Mouse (Mus musculus): ENCODE results near the gene Gm6685. TPM values are rescaled to one million over a fixed set of nuclear protein-coding genes. Genes with fewer than 3 reads are reported as not detected.
"Not testable (repeated sequence)": the region's sequence is repeated elsewhere in the genome, so short reads cannot be mapped to it uniquely, and the experiment has no call there.

The Gm6685 gene
- polyA plus RNA-seq (2012; ENCODE audit: insufficient read depth, insufficient read length, missing spikeins) = not detected in 2 replicates

DNA sequence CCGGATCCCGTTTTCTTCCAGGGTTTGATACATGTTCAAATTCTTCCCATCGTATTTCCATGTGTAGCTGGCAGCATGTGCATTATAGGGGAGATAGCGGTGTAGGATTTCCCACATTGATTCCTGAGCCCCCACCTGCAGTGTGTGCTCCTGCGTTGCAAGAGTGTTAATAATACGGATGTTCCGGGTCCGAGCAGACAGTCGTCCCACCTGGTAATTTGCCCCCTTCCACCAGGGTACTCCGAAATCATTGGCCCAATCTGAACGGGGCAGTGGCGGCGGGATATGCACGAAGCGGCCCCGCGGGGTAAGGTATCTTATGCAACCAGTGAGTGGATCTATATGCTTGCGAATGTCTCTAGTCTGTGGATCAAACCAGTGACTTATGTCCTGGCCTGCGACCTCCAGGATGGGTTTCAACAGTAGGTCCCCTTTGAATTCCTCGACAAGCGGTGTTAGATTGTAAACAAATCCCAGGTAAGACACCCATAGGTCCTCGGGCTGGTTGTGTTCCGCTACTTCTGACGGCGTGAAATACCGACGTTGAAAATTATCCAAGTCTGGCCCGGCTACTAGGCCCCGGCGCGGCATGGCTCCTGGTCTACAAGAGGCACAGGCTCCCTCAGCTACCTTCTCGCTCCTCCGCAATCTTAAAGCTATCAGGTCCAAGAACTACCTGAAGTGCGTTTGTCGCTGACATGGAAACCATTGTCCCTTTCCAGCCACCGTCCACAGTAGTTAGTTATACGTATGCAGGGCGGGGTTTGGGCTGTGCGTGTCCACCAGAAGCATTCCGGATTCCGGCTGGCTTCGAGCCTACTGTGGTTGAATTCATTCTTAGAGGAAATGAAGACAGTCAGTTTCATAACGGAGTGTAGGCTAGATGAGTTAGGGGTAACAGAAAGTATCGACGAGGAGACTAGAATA, at the start of gene Gm6685:
TSS of gene Gm6685 (minus strand) at position 644 of the 927 bp plus-strand sequence.
- not testable (repeated sequence) for H3K4me1 ChIP-seq (ENCODE audit: control insufficient read depth, insufficient read depth, low read length); H3K4me3 ChIP-seq (ENCODE audit: insufficient read depth, low read length); H3K27ac ChIP-seq (ENCODE audit: insufficient read depth, low read depth, low read length)

DNA sequence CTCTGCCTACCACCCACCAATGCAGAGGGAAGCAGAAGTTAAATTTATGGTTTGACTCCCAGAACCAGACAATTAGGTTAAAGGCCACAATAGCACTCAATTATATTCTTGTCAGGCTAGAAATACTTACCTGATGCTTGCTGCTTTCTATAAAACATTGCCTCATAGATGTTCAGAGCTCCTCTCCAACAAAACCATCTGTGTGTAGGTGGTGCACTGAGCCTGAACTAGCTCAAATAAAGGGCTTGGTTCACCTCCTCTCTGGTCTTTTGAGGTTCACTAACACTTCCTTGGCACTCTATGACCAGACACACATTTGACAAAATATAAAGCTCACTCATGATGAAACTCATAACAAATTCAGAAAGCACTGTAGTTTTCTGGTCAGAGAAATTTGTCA, 36.2 kb upstream of the Gm6685 start:
- no peak for TF ChIP-seq CTCF (IDR thresholded peaks at IDR 0.05; ENCODE audit: low read depth, low read length)
- TF ChIP-seq POLR2A (IDR thresholded peaks at IDR 0.05; ENCODE audit: borderline replicate concordance, low read depth, low read length) = no peak
- Histone ChIP-seq H3K4me3 (ENCODE audit: insufficient read depth, low read length) (no peak overlapping the region), H3K4me1 (ENCODE audit: control insufficient read depth, insufficient read depth, low read length) (no peaks in the 10 kb centered on the region), H3K27ac (ENCODE audit: insufficient read depth, low read depth, low read length) (no peak overlapping the region)

DNA sequence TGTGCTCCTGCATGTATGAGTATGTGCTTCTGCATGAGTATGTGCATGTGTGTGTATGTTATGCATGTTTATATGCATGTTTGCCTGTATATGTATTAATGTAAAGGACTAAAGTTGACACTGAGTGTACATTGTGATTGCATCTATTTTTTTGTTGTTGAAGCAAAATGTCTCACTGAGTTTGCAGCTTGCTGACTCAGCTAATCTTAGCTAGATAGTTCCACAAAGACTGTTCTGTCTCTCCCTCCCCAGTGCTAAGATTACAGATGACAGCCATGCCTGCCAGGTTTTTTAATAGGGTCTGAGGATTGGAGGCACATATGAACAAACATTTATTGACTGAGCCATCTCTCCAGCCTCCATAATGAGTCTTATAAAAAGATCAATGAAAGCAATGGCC, 35.0 kb upstream of the Gm6685 start:
- H3K27ac ChIP-seq (ENCODE audit: insufficient read depth, low read depth, low read length) = no peak overlapping the region
- TF ChIP-seq POLR2A (IDR thresholded peaks at IDR 0.05; ENCODE audit: borderline replicate concordance, low read depth, low read length) = no peak
- no peak for TF ChIP-seq CTCF (IDR thresholded peaks at IDR 0.05; ENCODE audit: low read depth, low read length)
- no peak overlapping the region for H3K4me3 ChIP-seq (ENCODE audit: insufficient read depth, low read length)
- no peaks in the 10 kb centered on the region for H3K4me1 ChIP-seq (ENCODE audit: control insufficient read depth, insufficient read depth, low read length)

GRCm38 (mm10) chr11:28371381-28371780, 31.7 kb upstream of the Gm6685 start:
- H3K4me1 ChIP-seq (ENCODE audit: control insufficient read depth, insufficient read depth, low read length); H3K27ac ChIP-seq (ENCODE audit: insufficient read depth, low read depth, low read length); H3K4me3 ChIP-seq (ENCODE audit: insufficient read depth, low read length): not testable (repeated sequence)

- Histone ChIP-seq H3K27ac (ENCODE audit: insufficient read depth, low read depth, low read length) (no peak overlapping the region), H3K4me1 (ENCODE audit: control insufficient read depth, insufficient read depth, low read length) (no peaks in the 10 kb centered on the region), H3K4me3 (ENCODE audit: insufficient read depth, low read length) (no peak overlapping the region)
- TF ChIP-seq POLR2A (IDR thresholded peaks at IDR 0.05; ENCODE audit: borderline replicate concordance, low read depth, low read length) (no peak), CTCF (IDR thresholded peaks at IDR 0.05; ENCODE audit: low read depth, low read length) (no peak)
Observed at GRCm38 (mm10) chr11:28365929-28366244, 26.2 kb upstream of the Gm6685 start.

GRCm38 (mm10) chr11:28365209-28365928, 25.7 kb upstream of the Gm6685 start:
- Histone ChIP-seq H3K4me3 (ENCODE audit: insufficient read depth, low read length) (no peak overlapping the region), H3K4me1 (ENCODE audit: control insufficient read depth, insufficient read depth, low read length) (no peaks in the 10 kb centered on the region), H3K27ac (ENCODE audit: insufficient read depth, low read depth, low read length) (no peak overlapping the region)
- TF ChIP-seq POLR2A (IDR thresholded peaks at IDR 0.05; ENCODE audit: borderline replicate concordance, low read depth, low read length) (no peak), CTCF (IDR thresholded peaks at IDR 0.05; ENCODE audit: low read depth, low read length) (no peak)

- H3K4me3 ChIP-seq (ENCODE audit: insufficient read depth, low read length) = no peak overlapping the region
- H3K27ac ChIP-seq (ENCODE audit: insufficient read depth, low read depth, low read length) = no peak overlapping the region
- H3K4me1 ChIP-seq (ENCODE audit: control insufficient read depth, insufficient read depth, low read length) = no peaks in the 10 kb centered on the region
- TF ChIP-seq CTCF (IDR thresholded peaks at IDR 0.05; ENCODE audit: low read depth, low read length) (no peak), POLR2A (IDR thresholded peaks at IDR 0.05; ENCODE audit: borderline replicate concordance, low read depth, low read length) (no peak)
Observed at GRCm38 (mm10) chr11:28343465-28343864, 3.8 kb upstream of the Gm6685 start.

DNA sequence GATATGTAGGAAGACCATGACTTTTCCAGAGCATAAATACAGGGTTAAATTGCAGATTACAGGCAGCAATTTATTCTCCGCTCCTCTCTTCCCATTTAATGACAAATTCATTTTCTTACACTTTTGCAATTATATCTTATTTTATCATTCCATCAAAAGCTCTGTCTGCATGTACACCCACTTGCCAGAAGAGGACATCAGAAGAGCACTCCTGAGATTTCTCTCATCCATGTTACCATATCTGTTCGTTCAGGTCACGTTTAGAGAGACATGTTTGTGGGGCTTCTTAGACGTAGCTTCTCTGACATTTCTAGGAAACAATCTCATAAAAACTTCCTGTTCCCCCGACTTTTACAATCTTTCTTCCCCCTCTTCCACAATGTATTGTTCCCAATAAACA, 2.2 kb upstream of the Gm6685 start:
- H3K4me3 ChIP-seq (ENCODE audit: insufficient read depth, low read length) = no peak overlapping the region
- no peak overlapping the region for H3K27ac ChIP-seq (ENCODE audit: insufficient read depth, low read depth, low read length)
- TF ChIP-seq CTCF (IDR thresholded peaks at IDR 0.05; ENCODE audit: low read depth, low read length) = no peak
- TF ChIP-seq POLR2A (IDR thresholded peaks at IDR 0.05; ENCODE audit: borderline replicate concordance, low read depth, low read length) = no peak
- H3K4me1 ChIP-seq (ENCODE audit: control insufficient read depth, insufficient read depth, low read length) = no peaks in the 10 kb centered on the region

DNA sequence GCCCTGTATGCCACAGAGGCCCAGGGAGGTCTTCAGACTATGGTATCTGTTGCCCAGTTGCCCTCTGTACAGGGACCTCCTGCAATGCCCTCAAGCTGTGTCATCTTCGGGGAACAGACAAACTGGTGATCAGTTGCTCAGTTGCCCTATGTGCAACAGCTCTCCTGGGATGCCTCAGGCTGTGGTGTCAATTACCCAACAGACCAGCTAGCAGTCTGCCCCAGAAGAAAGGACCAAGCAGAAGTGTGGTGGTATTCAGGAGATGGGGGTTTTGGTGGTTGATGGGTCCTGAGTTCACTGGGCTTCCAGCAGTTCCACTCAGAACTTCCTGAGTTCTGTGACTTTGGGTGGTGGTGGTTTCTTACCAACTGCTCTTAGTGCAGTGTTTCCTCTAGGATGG, 11.8 kb downstream of the Gm6685 start:
- Histone ChIP-seq H3K4me1 (ENCODE audit: control insufficient read depth, insufficient read depth, low read length) (no peaks in the 10 kb centered on the region), H3K27ac (ENCODE audit: insufficient read depth, low read depth, low read length) (no peak overlapping the region), H3K4me3 (ENCODE audit: insufficient read depth, low read length) (no peak overlapping the region)
- no peak for TF ChIP-seq POLR2A (IDR thresholded peaks at IDR 0.05; ENCODE audit: borderline replicate concordance, low read depth, low read length)
- no peak for TF ChIP-seq CTCF (IDR thresholded peaks at IDR 0.05; ENCODE audit: low read depth, low read length)

- Histone ChIP-seq H3K27ac (ENCODE audit: insufficient read depth, low read depth, low read length) (no peak overlapping the region), H3K4me3 (ENCODE audit: insufficient read depth, low read length) (no peak overlapping the region), H3K4me1 (ENCODE audit: control insufficient read depth, insufficient read depth, low read length) (no peaks in the 10 kb centered on the region)
- no peak for TF ChIP-seq CTCF (IDR thresholded peaks at IDR 0.05; ENCODE audit: low read depth, low read length)
- TF ChIP-seq POLR2A (IDR thresholded peaks at IDR 0.05; ENCODE audit: borderline replicate concordance, low read depth, low read length) = no peak
Observed at GRCm38 (mm10) chr11:28313396-28313795, 26.3 kb downstream of the Gm6685 start.

All from bone marrow macrophage, adult 2 months (primary cell).